Mouse (Mus musculus): ENCODE measurements around the gene Lrrc32. TPM values are rescaled to one million over a fixed set of nuclear protein-coding genes. Genes with fewer than 3 reads are reported as not detected.

Lrrc32 gene
- polyA plus RNA-seq, 1 experiment from 2014 or later: 5.2 TPM

GRCm38 (mm10) chr7:98542267-98542666, 53.2 kb downstream of the Lrrc32 start:
- ATAC-seq (replicated peaks; ENCODE audit: low FRiP score): no peak
- DNase-seq (ENCODE audit: low spot score): no peak
- 92% methylated on average over 3 of the region's 3 CpGs for WGBS
- Histone ChIP-seq H3K27me3 (ENCODE audit: control insufficient read depth, insufficient read depth, low read length) (no peaks in the 10 kb centered on the region), H3K9me3 (ENCODE audit: control insufficient read depth, low read length) (no peaks in the 10 kb centered on the region), H3K4me3 (ENCODE audit: low read depth, low read length) (no peak overlapping the region), H3K4me1 (replicated peaks; ENCODE audit: control insufficient read depth, insufficient read depth, low read length) (peaks cover 6% of the 10 kb centered on the region; the same call in 1 of the 2 replicates), H3K4me2 (ENCODE audit: low read depth, low read length, severe bottlenecking) (no peak overlapping the region), H3K27ac (ENCODE audit: low read depth, low read length) (no peak overlapping the region), H3K36me3 (ENCODE audit: control insufficient read depth, insufficient read depth, low read length) (no peaks in the 10 kb centered on the region), H3K9ac (ENCODE audit: low read length) (no peak overlapping the region)

GRCm38 (mm10) chr7:98542731-98543142, 53.7 kb downstream of the Lrrc32 start:
- Histone ChIP-seq H3K9ac (ENCODE audit: low read length) (no peak overlapping the region), H3K4me3 (ENCODE audit: low read depth, low read length) (no peak overlapping the region), H3K9me3 (ENCODE audit: control insufficient read depth, low read length) (no peaks in the 10 kb centered on the region), H3K4me2 (ENCODE audit: low read depth, low read length, severe bottlenecking) (no peak overlapping the region), H3K36me3 (ENCODE audit: control insufficient read depth, insufficient read depth, low read length) (no peaks in the 10 kb centered on the region), H3K4me1 (replicated peaks; ENCODE audit: control insufficient read depth, insufficient read depth, low read length) (peaks cover 5% of the 10 kb centered on the region; the same call in 1 of the 2 replicates), H3K27ac (ENCODE audit: low read depth, low read length) (no peak overlapping the region), H3K27me3 (ENCODE audit: control insufficient read depth, insufficient read depth, low read length) (no peaks in the 10 kb centered on the region)
- DNase-seq (ENCODE audit: low spot score): no peak
- WGBS: 82% methylated on average over 6 of the region's 6 CpGs
- no peak for ATAC-seq (replicated peaks; ENCODE audit: low FRiP score)

GRCm38 (mm10) chr7:98543853-98544370, 54.8 kb downstream of the Lrrc32 start:
- H3K36me3 ChIP-seq (ENCODE audit: control insufficient read depth, insufficient read depth, low read length): no peaks in the 10 kb centered on the region
- no peak overlapping the region for H3K9ac ChIP-seq (ENCODE audit: low read length)
- H3K4me3 ChIP-seq (ENCODE audit: low read depth, low read length): no peak overlapping the region
- H3K9me3 ChIP-seq (ENCODE audit: control insufficient read depth, low read length): no peaks in the 10 kb centered on the region
- 65% methylated on average over 11 of the region's 11 CpGs for WGBS
- no peak overlapping the region for H3K4me2 ChIP-seq (ENCODE audit: low read depth, low read length, severe bottlenecking)
- no peaks in the 10 kb centered on the region for H3K4me1 ChIP-seq (replicated peaks; ENCODE audit: control insufficient read depth, insufficient read depth, low read length)
- no peaks in the 10 kb centered on the region for H3K27me3 ChIP-seq (ENCODE audit: control insufficient read depth, insufficient read depth, low read length)
- no peak for ATAC-seq (replicated peaks; ENCODE audit: low FRiP score)
- no peak for DNase-seq (ENCODE audit: low spot score)
- H3K27ac ChIP-seq (ENCODE audit: low read depth, low read length): no peak overlapping the region

GRCm38 (mm10) chr7:98544556-98544955, 55.5 kb downstream of the Lrrc32 start:
- H3K4me3 ChIP-seq (ENCODE audit: low read depth, low read length): no peak overlapping the region
- 88% methylated on average over 3 of the region's 3 CpGs for WGBS
- DNase-seq (ENCODE audit: low spot score) (no peak), ATAC-seq (replicated peaks; ENCODE audit: low FRiP score) (no peak)
- H3K4me2 ChIP-seq (ENCODE audit: low read depth, low read length, severe bottlenecking): no peak overlapping the region
- no peaks in the 10 kb centered on the region for H3K27me3 ChIP-seq (ENCODE audit: control insufficient read depth, insufficient read depth, low read length)
- H3K9ac ChIP-seq (ENCODE audit: low read length): no peak overlapping the region
- H3K36me3 ChIP-seq (ENCODE audit: control insufficient read depth, insufficient read depth, low read length): no peaks in the 10 kb centered on the region
- H3K9me3 ChIP-seq (ENCODE audit: control insufficient read depth, low read length): no peaks in the 10 kb centered on the region
- no peak overlapping the region for H3K27ac ChIP-seq (ENCODE audit: low read depth, low read length)
- no peaks in the 10 kb centered on the region for H3K4me1 ChIP-seq (replicated peaks; ENCODE audit: control insufficient read depth, insufficient read depth, low read length)

GRCm38 (mm10) chr7:98548839-98549238, 59.8 kb downstream of the Lrrc32 start:
- WGBS: 57% methylated on average over 3 of the region's 3 CpGs
- no peak for DNase-seq (ENCODE audit: low spot score)
- H3K9ac ChIP-seq (ENCODE audit: low read length): no peak overlapping the region
- no peak overlapping the region for H3K27ac ChIP-seq (ENCODE audit: low read depth, low read length)
- ATAC-seq (replicated peaks; ENCODE audit: low FRiP score): no peak
- H3K36me3 ChIP-seq (ENCODE audit: control insufficient read depth, insufficient read depth, low read length): no peaks in the 10 kb centered on the region
- no peaks in the 10 kb centered on the region for H3K4me1 ChIP-seq (replicated peaks; ENCODE audit: control insufficient read depth, insufficient read depth, low read length)
- H3K27me3 ChIP-seq (ENCODE audit: control insufficient read depth, insufficient read depth, low read length): no peaks in the 10 kb centered on the region
- no peak overlapping the region for H3K4me3 ChIP-seq (ENCODE audit: low read depth, low read length)
- H3K4me2 ChIP-seq (ENCODE audit: low read depth, low read length, severe bottlenecking): no peak overlapping the region
- no peaks in the 10 kb centered on the region for H3K9me3 ChIP-seq (ENCODE audit: control insufficient read depth, low read length)

- Histone ChIP-seq H3K36me3 (ENCODE audit: control insufficient read depth, insufficient read depth, low read length) (no peaks in the 10 kb centered on the region), H3K4me1 (replicated peaks; ENCODE audit: control insufficient read depth, insufficient read depth, low read length) (no peaks in the 10 kb centered on the region), H3K4me3 (ENCODE audit: low read depth, low read length) (no peak overlapping the region), H3K9ac (ENCODE audit: low read length) (no peak overlapping the region), H3K4me2 (ENCODE audit: low read depth, low read length, severe bottlenecking) (no peak overlapping the region), H3K9me3 (ENCODE audit: control insufficient read depth, low read length) (no peaks in the 10 kb centered on the region), H3K27me3 (ENCODE audit: control insufficient read depth, insufficient read depth, low read length) (no peaks in the 10 kb centered on the region), H3K27ac (ENCODE audit: low read depth, low read length) (no peak overlapping the region)
- 56% methylated on average over 2 of the region's 2 CpGs for WGBS
- ATAC-seq (replicated peaks; ENCODE audit: low FRiP score): no peak
- no peak for DNase-seq (ENCODE audit: low spot score)
Observed at GRCm38 (mm10) chr7:98550596-98550995, 61.5 kb downstream of the Lrrc32 start.

- Histone ChIP-seq H3K4me1 (replicated peaks; ENCODE audit: control insufficient read depth, insufficient read depth, low read length) (no peaks in the 10 kb centered on the region), H3K4me3 (ENCODE audit: low read depth, low read length) (no peak overlapping the region), H3K9me3 (ENCODE audit: control insufficient read depth, low read length) (no peaks in the 10 kb centered on the region), H3K27me3 (ENCODE audit: control insufficient read depth, insufficient read depth, low read length) (no peaks in the 10 kb centered on the region), H3K9ac (ENCODE audit: low read length) (no peak overlapping the region), H3K36me3 (ENCODE audit: control insufficient read depth, insufficient read depth, low read length) (no peaks in the 10 kb centered on the region), H3K4me2 (ENCODE audit: low read depth, low read length, severe bottlenecking) (no peak overlapping the region), H3K27ac (ENCODE audit: low read depth, low read length) (no peak overlapping the region)
- ATAC-seq (replicated peaks; ENCODE audit: low FRiP score) (no peak), DNase-seq (ENCODE audit: low spot score) (no peak)
- WGBS: 72% methylated on average over 3 of the region's 3 CpGs
Observed at GRCm38 (mm10) chr7:98551041-98551440, 62.0 kb downstream of the Lrrc32 start.

Other genes with a start within 250 kb of the Lrrc32 start
- 16.3 and 16.5 TPM in 2 replicates for gene Acer3, start 168.1 kb upstream of the Lrrc32 start, polyA plus RNA-seq (2014; fragmentation: Nextera tagmentation; extraction: Ambion mirVana)
- 9.0 and 9.4 TPM in 2 replicates for gene Tsku, start 128.0 kb upstream of the Lrrc32 start, polyA plus RNA-seq (2014; fragmentation: Nextera tagmentation; extraction: Ambion mirVana)
- not detected in 2 replicates for gene Gucy2d, start 48.9 kb upstream of the Lrrc32 start, polyA plus RNA-seq (2014; fragmentation: Nextera tagmentation; extraction: Ambion mirVana)
- gene Emsy, start 167.5 kb downstream of the Lrrc32 start, polyA plus RNA-seq (2014; fragmentation: Nextera tagmentation; extraction: Ambion mirVana): 66.3 and 67.5 TPM in 2 replicates
- gene Thap12, start 213.8 kb downstream of the Lrrc32 start, polyA plus RNA-seq (2014; fragmentation: Nextera tagmentation; extraction: Ambion mirVana): 86.1 and 89.6 TPM in 2 replicates

All from forebrain, embryonic 11.5 days (tissue).